Mouse (Mus musculus) kidney, adult 2 months (tissue): Measurements from ENCODE around the gene Tox2.

Experiments
- CTCF ChIP-seq: fragments of 200-500 bp; conservative IDR thresholded peaks from 2 replicates; pipeline ENCODE4 v1.5.1; 2011; ENCODE audit warnings: low read depth, mild to moderate bottlenecking, control low read depth, low read length, moderate library complexity, mixed read lengths; ENCODE audit not compliant: insufficient read depth, insufficient read length
- POLR2A ChIP-seq: fragments of 200-500 bp; IDR thresholded peaks from one replicate; pipeline ENCODE4 v1.6.1; 2011; ENCODE audit warnings: low read depth, low read length, control low read depth

DNA sequence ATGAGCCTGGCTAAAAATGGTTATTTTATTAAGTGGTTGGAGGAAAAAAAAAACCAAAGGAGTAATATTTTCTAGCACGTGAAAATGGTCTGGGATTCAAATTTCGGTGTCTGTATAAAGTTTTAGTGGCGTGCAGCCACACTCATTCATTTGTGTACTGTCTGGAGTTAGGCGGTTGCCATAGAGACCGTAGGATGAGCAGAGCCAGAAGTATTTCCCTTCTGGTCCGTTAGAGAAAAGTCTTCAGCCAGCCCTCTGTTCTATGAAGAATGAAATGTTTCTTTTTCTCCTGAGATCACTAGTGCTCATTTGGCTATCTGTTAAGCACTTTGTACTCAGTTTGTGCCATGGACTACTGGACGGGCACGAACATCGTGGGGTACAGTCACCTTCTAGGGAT, 146.5 kb downstream of the Tox2 start:
- TF ChIP-seq CTCF, result no peak
- TF ChIP-seq POLR2A, result no peak
